Mouse (Mus musculus) olfactory bulb, adult 2 months (tissue): Measurements from ENCODE around the gene Gm28778.

Experiments used
- CTCF ChIP-seq: fragments of 200-500 bp; IDR thresholded peaks from 2 replicates; pipeline ENCODE4 v1.5.1; 2012; ENCODE audit warnings: low read depth, mild to moderate bottlenecking, low read length, moderate library complexity; ENCODE audit not compliant: insufficient read depth
- POLR2A ChIP-seq: fragments of 200-500 bp; IDR thresholded peaks from 2 replicates; pipeline ENCODE4 v1.6.1; 2012; ENCODE audit warnings: mild to moderate bottlenecking, low read depth, low read length, moderate library complexity; ENCODE audit not compliant: insufficient read depth

DNA sequence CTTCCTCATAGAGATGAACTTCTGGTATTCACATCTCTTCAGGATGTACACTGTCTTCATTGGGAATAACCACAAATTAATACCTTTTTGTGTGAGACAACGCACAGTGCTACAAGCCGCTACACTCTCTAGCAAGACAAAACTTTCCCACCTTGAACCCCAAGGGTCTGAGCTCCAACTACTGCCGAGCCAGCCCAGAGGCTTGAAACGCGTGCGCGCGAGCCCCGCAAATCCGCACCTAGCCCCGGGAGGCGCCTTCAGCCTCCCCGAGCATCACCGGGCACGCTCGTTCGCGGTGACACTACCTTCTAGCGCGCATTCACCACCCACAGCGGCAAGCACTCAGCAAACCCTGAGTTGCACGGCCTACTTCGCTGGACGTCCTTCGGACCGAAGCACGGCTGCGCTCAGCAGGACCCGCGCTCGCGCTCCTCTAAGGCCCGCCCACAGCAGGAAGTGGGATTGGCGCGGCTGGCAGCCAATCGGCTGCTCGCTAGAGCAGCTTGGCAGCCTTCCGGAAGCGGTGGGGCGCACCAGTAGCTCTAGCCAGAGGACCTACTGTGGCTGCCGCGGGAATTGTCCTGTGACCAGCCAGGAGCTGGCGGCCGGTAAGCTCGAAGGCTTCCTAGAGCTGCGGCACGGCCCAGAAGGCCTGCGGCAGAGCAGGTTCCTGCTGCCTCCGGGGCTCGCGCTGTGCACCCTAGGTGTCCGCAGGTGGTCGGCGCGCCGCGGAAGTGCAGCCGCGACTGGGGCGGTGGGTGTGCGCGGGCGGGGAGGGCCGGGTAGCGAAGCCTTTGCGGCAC lies at the start of gene Gm28778, which contains the start of the genes Pms1 and Ormdl1:
- no peak for TF ChIP-seq CTCF
- TF ChIP-seq POLR2A: peak; percentile 89; the same call in 1 of the 2 replicates
